Mouse (Mus musculus): ENCODE measurements at regions not wholly inside any gene's neighbourhood (a gene's known extent, or its start where the extent isn't known, plus 50 kb on each side); places are given as distances from the start of the nearest gene placed in this dataset.

- no peaks in the 10 kb centered on the region for H3K36me3 ChIP-seq
- H3K4me1 ChIP-seq, result no peaks in the 10 kb centered on the region
- no peaks in the 10 kb centered on the region for H3K27me3 ChIP-seq (replicated peaks)
- 70% methylated on average over 4 of the region's 4 CpGs for WGBS
- no peak overlapping the region for H3K4me3 ChIP-seq
- no peak overlapping the region for H3K4me2 ChIP-seq (replicated peaks)
- no peak overlapping the region for H3K27ac ChIP-seq
- no peak overlapping the region for H3K9ac ChIP-seq
- no peak for ATAC-seq (ENCODE audit: low FRiP score, low read depth)
- H3K9me3 ChIP-seq, result peaks cover 4% of the 10 kb centered on the region; the same call in 1 of the 2 replicates
These were observed 199.2 kb upstream of the Nxpe4 start for GRCm38 (mm10) chr9:47962589-47962988.

GRCm38 (mm10) chr9:47973130-47973529, 188.7 kb upstream of the Nxpe4 start:
- no peak overlapping the region for H3K9ac ChIP-seq
- no peaks in the 10 kb centered on the region for H3K36me3 ChIP-seq
- H3K4me2 ChIP-seq (replicated peaks), result no peak overlapping the region
- no peak for ATAC-seq (ENCODE audit: low FRiP score, low read depth)
- no peaks in the 10 kb centered on the region for H3K9me3 ChIP-seq
- no peak overlapping the region for H3K4me3 ChIP-seq
- WGBS, result 62% methylated on average over 12 of the region's 12 CpGs
- H3K27ac ChIP-seq, result no peak overlapping the region
- H3K4me1 ChIP-seq, result no peaks in the 10 kb centered on the region
- H3K27me3 ChIP-seq (replicated peaks), result no peaks in the 10 kb centered on the region

GRCm38 (mm10) chr9:47985356-47986111, 176.3 kb upstream of the Nxpe4 start:
- 68% methylated on average over 11 of the region's 11 CpGs for WGBS
- Histone ChIP-seq H3K27me3 (replicated peaks) (no peaks in the 10 kb centered on the region), H3K9me3 (no peaks in the 10 kb centered on the region), H3K36me3 (no peaks in the 10 kb centered on the region), H3K9ac (no peak overlapping the region), H3K4me1 (no peaks in the 10 kb centered on the region), H3K27ac (no peak overlapping the region), H3K4me2 (replicated peaks) (no peak overlapping the region), H3K4me3 (no peak overlapping the region)
- no peak for ATAC-seq (ENCODE audit: low FRiP score, low read depth)

GRCm38 (mm10) chr9:47987266-47987665, 174.6 kb upstream of the Nxpe4 start:
- H3K27ac ChIP-seq, result no peak overlapping the region
- ATAC-seq (ENCODE audit: low FRiP score, low read depth), result no peak
- no peaks in the 10 kb centered on the region for H3K4me1 ChIP-seq
- H3K4me3 ChIP-seq, result no peak overlapping the region
- H3K27me3 ChIP-seq (replicated peaks), result no peaks in the 10 kb centered on the region
- H3K36me3 ChIP-seq, result no peaks in the 10 kb centered on the region
- H3K9me3 ChIP-seq, result no peaks in the 10 kb centered on the region
- H3K9ac ChIP-seq, result no peak overlapping the region
- WGBS, result 88% methylated on average over 4 of the region's 4 CpGs
- no peak overlapping the region for H3K4me2 ChIP-seq (replicated peaks)

- H3K4me3 ChIP-seq, result no peak overlapping the region
- H3K36me3 ChIP-seq, result no peaks in the 10 kb centered on the region
- no peak for ATAC-seq (ENCODE audit: low FRiP score, low read depth)
- H3K27ac ChIP-seq, result no peak overlapping the region
- no peak overlapping the region for H3K4me2 ChIP-seq (replicated peaks)
- H3K4me1 ChIP-seq, result no peaks in the 10 kb centered on the region
- no peak overlapping the region for H3K9ac ChIP-seq
- 79% methylated on average over 4 of the region's 4 CpGs for WGBS
- no peaks in the 10 kb centered on the region for H3K9me3 ChIP-seq
- H3K27me3 ChIP-seq (replicated peaks), result no peaks in the 10 kb centered on the region
These were observed 167.2 kb upstream of the Nxpe4 start for GRCm38 (mm10) chr9:47994671-47995070.

- ATAC-seq (ENCODE audit: low FRiP score, low read depth), result no peak
- H3K4me3 ChIP-seq, result no peak overlapping the region
- H3K4me2 ChIP-seq (replicated peaks), result no peak overlapping the region
- no peaks in the 10 kb centered on the region for H3K4me1 ChIP-seq
- H3K27ac ChIP-seq, result no peak overlapping the region
- H3K36me3 ChIP-seq, result no peaks in the 10 kb centered on the region
- no peak overlapping the region for H3K9ac ChIP-seq
- 93% methylated on average over 12 of the region's 12 CpGs for WGBS
- H3K27me3 ChIP-seq (replicated peaks), result no peaks in the 10 kb centered on the region
- H3K9me3 ChIP-seq, result no peaks in the 10 kb centered on the region
These were observed 162.2 kb upstream of the Nxpe4 start for GRCm38 (mm10) chr9:47999632-48000031.

- H3K9me3 ChIP-seq, result no peaks in the 10 kb centered on the region
- 92% methylated on average over 3 of the region's 3 CpGs for WGBS
- H3K4me1 ChIP-seq, result no peaks in the 10 kb centered on the region
- H3K27ac ChIP-seq, result no peak overlapping the region
- no peaks in the 10 kb centered on the region for H3K36me3 ChIP-seq
- no peak overlapping the region for H3K4me2 ChIP-seq (replicated peaks)
- H3K4me3 ChIP-seq, result no peak overlapping the region
- ATAC-seq (ENCODE audit: low FRiP score, low read depth), result no peak
- H3K27me3 ChIP-seq (replicated peaks), result no peaks in the 10 kb centered on the region
- no peak overlapping the region for H3K9ac ChIP-seq
These were observed 132.8 kb upstream of the Nxpe4 start for GRCm38 (mm10) chr9:48029021-48029420.

- Histone ChIP-seq H3K27me3 (replicated peaks) (no peaks in the 10 kb centered on the region), H3K4me2 (replicated peaks) (no peak overlapping the region), H3K36me3 (no peaks in the 10 kb centered on the region), H3K9ac (no peak overlapping the region), H3K4me1 (no peaks in the 10 kb centered on the region), H3K4me3 (no peak overlapping the region), H3K27ac (no peak overlapping the region), H3K9me3 (no peaks in the 10 kb centered on the region)
- 86% methylated on average over 3 of the region's 3 CpGs for WGBS
- no peak for ATAC-seq (ENCODE audit: low FRiP score, low read depth)
These were observed 131.0 kb upstream of the Nxpe4 start for GRCm38 (mm10) chr9:48030839-48031238.

- Histone ChIP-seq H3K36me3 (no peaks in the 10 kb centered on the region), H3K27ac (no peak overlapping the region), H3K9ac (no peak overlapping the region), H3K27me3 (replicated peaks) (no peaks in the 10 kb centered on the region), H3K4me1 (no peaks in the 10 kb centered on the region), H3K4me3 (no peak overlapping the region), H3K4me2 (replicated peaks) (no peak overlapping the region), H3K9me3 (no peaks in the 10 kb centered on the region)
- no peak for ATAC-seq (ENCODE audit: low FRiP score, low read depth)
These were observed 125.9 kb upstream of the Nxpe4 start for GRCm38 (mm10) chr9:48035959-48036358.

- H3K36me3 ChIP-seq, result no peaks in the 10 kb centered on the region
- H3K27ac ChIP-seq, result no peak overlapping the region
- no peak overlapping the region for H3K4me2 ChIP-seq (replicated peaks)
- H3K9ac ChIP-seq, result no peak overlapping the region
- H3K4me1 ChIP-seq, result no peaks in the 10 kb centered on the region
- no peaks in the 10 kb centered on the region for H3K27me3 ChIP-seq (replicated peaks)
- no peak for ATAC-seq (ENCODE audit: low FRiP score, low read depth)
- no peak overlapping the region for H3K4me3 ChIP-seq
- H3K9me3 ChIP-seq, result no peaks in the 10 kb centered on the region
These were observed 117.0 kb upstream of the Nxpe4 start for GRCm38 (mm10) chr9:48044826-48045225.

GRCm38 (mm10) chr9:48047846-48048245, 114.0 kb upstream of the Nxpe4 start:
- Histone ChIP-seq H3K4me3 (no peak overlapping the region), H3K4me1 (no peaks in the 10 kb centered on the region), H3K36me3 (no peaks in the 10 kb centered on the region), H3K27ac (no peak overlapping the region), H3K9ac (no peak overlapping the region), H3K9me3 (no peaks in the 10 kb centered on the region), H3K4me2 (replicated peaks) (no peak overlapping the region), H3K27me3 (replicated peaks) (no peaks in the 10 kb centered on the region)
- 74% methylated on average over 4 of the region's 4 CpGs for WGBS
- ATAC-seq (ENCODE audit: low FRiP score, low read depth), result no peak

GRCm38 (mm10) chr9:48053580-48053979, 108.2 kb upstream of the Nxpe4 start:
- Histone ChIP-seq H3K27ac (no peak overlapping the region), H3K4me3 (no peak overlapping the region), H3K27me3 (replicated peaks) (no peaks in the 10 kb centered on the region), H3K4me1 (peaks cover 5% of the 10 kb centered on the region; the same call in 1 of the 2 replicates), H3K9me3 (no peaks in the 10 kb centered on the region), H3K36me3 (no peaks in the 10 kb centered on the region), H3K4me2 (replicated peaks) (no peak overlapping the region), H3K9ac (no peak overlapping the region)
- WGBS, result 83% methylated on average over 4 of the region's 4 CpGs
- no peak for ATAC-seq (ENCODE audit: low FRiP score, low read depth)

- ATAC-seq (ENCODE audit: low FRiP score, low read depth), result no peak
- H3K9ac ChIP-seq, result no peak overlapping the region
- 48% methylated on average over 10 of the region's 10 CpGs for WGBS
- H3K4me1 ChIP-seq, result peaks cover 5% of the 10 kb centered on the region; the same call in 1 of the 2 replicates
- no peak overlapping the region for H3K4me3 ChIP-seq
- no peak overlapping the region for H3K4me2 ChIP-seq (replicated peaks)
- no peaks in the 10 kb centered on the region for H3K27me3 ChIP-seq (replicated peaks)
- H3K36me3 ChIP-seq, result no peaks in the 10 kb centered on the region
- no peaks in the 10 kb centered on the region for H3K9me3 ChIP-seq
- H3K27ac ChIP-seq, result no peak overlapping the region
These were observed 106.6 kb upstream of the Nxpe4 start for GRCm38 (mm10) chr9:48055246-48055645.

Data from neural tube, embryonic 12.5 days (tissue).